Mouse (Mus musculus) spleen, adult 12 weeks (tissue): Measurements from ENCODE around the gene Nosip.
"Not testable (repeated sequence)": the region's sequence is repeated elsewhere in the genome, so short reads cannot be mapped to it uniquely, and the experiment has no call there.

Experiments
- DNase-seq: peaks from one replicate; pipeline ENCODE4 v3.0.0; 2022; ENCODE audit warnings: low spot score

Nosip gene

DNA sequence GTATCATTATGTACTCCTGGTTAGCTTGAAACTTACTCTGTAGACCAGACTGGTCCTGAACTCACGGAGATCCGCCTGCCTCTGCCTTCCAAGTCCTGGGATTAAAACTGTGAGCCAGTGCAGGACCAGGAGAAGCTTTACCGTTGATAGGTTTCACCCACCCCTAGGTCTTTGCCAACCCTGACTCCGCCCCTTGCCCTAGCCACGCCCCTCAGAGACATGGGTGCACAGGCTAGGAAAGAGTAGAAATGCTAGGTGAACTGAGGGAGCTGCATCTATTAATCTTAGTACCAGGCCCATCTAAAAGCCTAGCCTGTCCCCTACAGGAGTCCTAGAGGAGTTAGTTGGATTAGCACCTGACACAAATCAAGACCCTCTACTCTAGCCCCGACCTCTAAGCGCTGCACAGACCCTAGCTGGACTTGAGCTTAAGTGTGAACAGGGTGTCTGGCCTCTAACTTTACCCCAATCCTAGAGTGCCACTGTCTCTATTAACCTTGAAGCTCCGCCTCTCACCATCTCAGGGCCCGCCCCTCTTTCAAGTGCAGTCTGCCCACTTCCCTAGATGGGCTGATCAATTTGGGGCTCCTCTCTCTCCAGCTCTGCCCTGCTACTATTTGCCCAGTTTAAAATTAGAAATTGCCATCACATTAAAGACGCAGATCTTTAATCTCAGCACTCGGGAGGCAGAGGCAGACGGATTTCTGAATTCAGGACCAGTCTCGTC, 28.2 kb downstream of the Nosip start:
- DNase-seq = no peak

DNA sequence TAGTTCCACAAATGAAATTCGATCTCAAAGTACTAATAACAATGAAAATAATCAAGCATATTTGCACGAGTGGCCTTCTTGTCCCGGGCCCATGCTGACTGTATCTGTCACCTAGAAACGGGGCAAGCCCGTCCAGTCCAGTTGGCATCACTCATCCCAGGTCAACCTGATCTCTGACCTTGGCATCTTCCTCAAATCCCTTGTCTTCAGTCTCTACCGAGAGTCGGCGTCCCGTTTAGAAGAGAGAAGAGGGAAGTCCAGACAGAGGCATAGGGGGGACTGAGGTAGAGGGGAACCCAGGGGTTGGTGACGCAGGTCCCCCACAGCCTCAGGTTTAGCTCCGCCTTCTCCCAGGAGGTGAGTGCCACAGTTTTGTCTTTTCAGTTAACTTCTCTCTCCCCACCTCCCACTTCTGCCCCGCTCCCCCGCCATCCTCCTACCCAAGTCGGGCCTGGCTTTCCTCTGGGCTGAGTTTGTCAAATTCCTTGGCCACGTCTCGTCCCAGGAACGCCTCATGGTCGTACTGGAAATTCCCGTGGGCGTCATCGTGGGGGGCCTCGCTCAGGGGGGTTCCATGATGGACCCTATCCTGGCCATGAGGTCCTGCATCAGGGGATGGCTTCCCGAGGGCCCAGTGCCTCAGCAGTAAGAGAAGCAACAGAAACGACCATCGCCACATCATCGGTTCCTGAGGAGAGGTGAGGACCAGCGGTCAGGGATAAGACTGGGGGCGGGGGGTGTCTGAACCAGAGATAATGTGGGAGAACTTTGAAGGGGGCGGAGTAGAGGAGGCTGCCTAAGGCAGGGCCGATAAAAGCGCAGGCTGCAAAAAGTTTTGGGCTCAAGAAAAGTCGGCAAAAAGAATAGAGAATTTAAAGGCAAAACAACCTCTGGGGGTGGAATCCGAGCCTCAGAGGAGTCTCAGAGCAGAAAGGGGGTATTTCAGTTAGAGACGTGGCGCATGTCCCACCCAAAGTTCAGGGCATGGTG, 29.1 kb downstream of the Nosip start:
- no peak for DNase-seq

DNA sequence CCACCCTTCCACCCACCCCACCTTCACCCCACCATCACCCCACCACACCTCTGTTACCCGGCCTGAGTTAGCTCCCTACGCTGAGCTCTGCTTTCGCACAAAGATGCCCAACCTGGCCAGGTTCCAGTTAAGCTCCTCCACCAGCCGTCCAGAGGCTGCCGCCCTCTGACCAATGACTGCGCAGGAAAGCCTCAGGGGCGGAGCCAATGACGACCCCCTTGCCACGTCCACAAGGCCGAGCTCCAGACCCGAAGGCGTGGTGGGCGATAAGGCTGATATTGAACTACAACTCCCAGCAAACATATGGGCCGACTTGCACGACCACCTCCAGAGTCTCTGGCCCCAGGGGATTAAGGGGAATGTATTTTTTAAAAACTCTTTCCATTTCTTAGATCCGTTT, 29.8 kb downstream of the Nosip start, which contains the start of gene Rcn3:
Rcn3 (minus strand) TSS at position 174 of the 400 bp plus-strand sequence.
- no peak for DNase-seq

DNA sequence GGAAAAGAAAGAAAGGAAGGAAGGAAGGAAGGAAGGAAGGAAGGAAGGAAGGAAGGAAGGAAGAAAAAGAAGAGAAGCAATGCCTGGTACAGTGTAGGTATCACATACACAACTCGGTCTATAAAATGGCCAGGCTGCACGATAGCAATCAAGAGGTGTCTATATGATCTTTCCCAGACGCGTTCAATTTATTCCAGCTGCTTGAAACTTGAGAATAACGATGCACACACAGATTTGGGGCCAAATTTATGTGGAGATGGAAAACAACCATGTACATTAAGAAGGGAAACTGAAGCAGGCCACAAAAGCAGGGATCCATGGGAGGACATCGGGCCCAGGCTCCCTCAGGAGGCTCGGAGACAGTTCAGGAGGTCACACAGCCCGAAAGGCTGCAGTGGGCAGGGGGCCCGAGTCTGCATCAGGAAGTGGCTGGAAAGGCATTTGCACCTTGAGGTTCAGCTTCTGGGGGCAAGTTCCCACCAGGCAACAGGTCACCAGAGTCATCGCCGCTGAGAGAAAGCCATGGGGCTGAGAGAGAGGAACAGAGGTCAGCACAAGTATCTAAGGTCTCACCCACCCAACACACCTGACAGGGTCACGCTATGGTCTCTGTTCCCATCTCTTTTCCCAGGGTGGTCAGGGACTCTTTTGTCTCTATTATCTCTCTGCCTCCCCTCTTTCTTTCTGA, 30.7 kb downstream of the Nosip start:
- DNase-seq = no peak

DNA sequence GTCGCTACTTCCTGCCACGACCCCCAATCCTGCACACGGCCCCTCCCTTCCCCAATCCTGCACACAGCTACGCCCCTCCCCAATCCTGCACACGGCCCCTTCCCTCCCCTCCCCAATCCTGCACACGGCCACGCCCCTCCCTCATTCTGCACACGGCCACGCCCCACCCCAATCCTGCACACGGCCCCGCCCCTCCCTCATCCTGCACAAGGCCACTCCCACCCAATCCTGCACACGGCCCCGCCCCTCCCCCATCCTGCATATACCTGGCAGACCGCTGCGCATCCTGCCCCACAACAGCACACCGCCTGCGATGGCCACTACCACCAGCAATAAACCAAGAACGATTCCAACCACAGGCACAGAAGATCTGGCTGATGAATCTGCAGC, 31.3 kb downstream of the Nosip start:
- DNase-seq = no peak

- no peak for DNase-seq
Observed at GRCm38 (mm10) chr7:45094121-45094520, 31.9 kb downstream of the Nosip start.

- no peak for DNase-seq
Observed at GRCm38 (mm10) chr7:45095367-45095766, 33.1 kb downstream of the Nosip start.

DNA sequence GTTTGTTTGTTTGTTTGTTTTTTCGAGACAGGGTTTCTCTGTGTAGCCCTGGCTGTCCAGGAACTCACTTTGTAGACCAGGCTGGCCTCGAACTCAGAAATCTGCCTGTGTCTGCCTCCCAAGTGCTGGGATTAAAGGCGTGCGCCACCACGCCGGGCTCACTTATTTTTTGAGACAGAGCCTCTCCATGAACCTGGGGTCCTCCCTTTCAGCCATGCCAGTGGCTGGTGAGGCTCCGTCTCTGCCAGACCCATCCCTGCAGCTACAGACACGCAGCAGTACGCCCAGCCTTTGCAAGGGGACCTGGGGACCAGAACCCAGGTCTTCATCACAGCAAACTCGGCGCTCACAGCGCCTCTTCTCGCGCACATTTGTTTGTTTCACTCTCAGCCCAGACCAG, 33.7 kb downstream of the Nosip start:
- DNase-seq = not testable (repeated sequence)

- no peak for DNase-seq
Observed at GRCm38 (mm10) chr7:45097479-45097878, 35.2 kb downstream of the Nosip start.

DNA sequence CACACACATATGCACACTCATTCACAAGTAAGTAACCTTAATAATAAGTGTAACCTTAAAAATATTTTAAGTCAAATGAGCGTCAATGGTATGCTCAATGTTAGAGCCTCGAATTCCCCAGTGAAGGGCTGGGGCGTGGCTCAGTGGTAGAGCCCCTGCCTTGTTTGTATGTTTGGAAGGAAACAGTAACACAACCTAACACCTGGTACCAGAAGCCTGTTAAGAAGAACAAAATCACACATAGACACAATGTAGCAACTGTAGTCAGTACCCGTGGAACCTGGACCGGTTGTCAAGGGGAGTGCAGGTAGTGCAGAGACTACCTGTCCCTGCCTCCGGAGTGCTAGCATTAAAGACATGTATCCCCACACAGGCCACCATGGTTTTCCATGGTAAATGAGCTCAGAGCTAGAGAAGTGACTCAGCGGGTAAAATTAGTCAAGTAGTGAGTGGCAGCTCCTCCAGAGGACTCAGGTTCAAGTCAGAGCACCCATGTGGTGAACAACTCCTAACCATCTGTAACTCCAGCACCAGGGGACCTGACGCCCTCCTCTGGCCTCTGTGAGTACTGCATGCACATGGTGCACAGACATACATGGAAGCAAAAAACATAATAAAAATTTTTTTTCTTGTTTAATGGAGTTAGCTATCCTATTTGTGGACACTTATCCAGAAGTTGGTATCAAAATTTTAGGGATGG, 36.5 kb downstream of the Nosip start:
- no peak for DNase-seq

GRCm38 (mm10) chr7:45100046-45100445, 37.8 kb downstream of the Nosip start:
- no peak for DNase-seq

DNA sequence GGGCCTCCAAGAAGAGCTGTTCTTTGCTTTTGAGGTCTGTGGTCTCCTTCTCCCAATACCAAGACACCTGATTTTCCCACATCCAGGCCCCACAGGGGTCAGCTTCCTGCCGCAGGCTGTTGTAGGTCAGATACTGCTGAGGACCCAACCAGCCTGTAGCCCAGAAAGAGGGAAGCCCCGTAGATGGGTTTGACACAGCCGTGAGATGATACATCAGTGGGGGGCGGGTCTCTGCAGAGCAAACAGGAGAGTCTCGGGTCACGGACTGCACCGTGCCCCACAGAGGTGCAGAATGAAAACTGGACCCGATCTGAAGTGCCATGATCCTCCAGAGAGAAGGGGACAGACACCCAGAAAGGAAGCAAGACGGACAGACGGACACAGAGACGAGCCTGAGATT, 40.2 kb downstream of the Nosip start:
- DNase-seq = no peak

DNA sequence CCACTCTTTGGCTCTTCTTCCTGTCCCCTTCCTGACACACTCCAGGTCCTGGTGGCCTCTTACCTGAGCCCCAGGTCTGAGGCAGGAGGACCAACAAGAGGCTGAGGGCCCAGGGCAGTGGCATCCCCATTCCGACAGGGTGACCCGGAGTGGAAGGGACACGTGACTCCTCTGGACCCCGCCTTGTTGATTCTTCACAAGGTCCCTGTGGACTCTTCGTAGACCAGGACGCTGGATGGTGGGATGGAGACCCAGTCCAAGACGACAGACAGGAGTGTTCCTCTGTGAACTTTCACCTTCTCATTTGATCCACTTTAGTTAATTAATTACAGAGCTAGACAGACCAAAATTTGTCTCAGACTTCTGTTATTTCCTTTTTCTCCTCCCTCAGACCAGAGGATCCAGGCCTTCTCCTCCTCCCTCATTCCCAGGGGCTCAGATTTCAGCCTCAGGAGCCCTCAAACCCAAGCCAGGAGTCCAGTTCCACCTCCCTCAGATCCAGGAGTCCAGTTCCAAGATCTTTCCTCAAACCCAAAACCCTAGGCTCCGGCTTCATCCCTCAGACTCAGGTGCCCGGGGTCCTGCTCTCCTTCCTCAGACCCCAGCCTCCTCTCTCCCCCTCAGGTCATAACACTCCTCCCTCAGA, 40.8 kb downstream of the Nosip start:
- no peak for DNase-seq

DNA sequence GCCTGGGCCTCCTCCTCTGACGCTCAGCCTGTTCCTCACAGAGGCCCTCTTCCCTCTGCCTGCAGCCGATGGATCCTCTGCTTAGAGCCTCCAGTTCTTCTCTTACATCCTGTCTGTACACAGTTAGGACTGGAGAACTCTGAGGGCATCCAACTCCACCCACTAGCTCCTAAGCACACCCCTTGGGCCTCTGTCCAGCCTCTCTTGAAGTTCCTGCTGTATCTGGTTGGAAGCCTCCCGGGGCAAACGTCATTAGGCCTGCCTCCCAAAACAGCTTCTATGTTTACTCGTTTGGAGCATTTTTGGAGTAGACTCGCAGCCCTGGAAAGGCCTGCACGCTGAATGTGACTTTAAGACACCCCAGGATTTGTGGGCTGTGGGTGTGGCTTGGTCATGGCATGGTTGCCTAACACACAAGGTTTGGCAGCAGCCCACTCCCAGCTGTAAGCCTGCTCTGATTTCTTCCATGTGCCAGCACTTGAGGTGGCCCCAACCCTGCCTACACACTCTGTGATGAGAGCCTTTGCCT, 41.5 kb downstream of the Nosip start, which contains the start of gene Fcgrt:
Fcgrt (minus strand) TSS at position 200 of the 529 bp plus-strand sequence.
- no peak for DNase-seq

- DNase-seq = no peak
Observed at GRCm38 (mm10) chr7:45104941-45105340, 42.7 kb downstream of the Nosip start.

DNA sequence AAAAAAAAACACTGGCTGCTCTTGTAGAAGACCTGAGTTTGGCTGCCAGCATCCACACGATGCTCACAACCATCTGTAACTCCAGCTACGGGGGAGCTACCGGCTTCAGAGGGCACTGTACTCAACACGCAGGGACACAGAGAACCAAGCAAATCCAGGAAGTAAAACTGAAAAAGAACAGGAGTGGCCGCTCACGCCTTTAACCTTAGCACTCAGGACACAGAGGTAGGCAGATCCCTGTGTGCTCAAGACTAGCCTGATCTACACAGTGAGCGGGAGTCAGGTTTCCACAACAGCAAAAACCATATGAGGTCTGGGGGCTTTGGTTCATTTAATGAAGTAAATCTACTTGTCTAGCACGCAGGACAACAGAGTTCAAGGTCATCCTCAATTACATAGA, 43.3 kb downstream of the Nosip start:
- no peak for DNase-seq

DNA sequence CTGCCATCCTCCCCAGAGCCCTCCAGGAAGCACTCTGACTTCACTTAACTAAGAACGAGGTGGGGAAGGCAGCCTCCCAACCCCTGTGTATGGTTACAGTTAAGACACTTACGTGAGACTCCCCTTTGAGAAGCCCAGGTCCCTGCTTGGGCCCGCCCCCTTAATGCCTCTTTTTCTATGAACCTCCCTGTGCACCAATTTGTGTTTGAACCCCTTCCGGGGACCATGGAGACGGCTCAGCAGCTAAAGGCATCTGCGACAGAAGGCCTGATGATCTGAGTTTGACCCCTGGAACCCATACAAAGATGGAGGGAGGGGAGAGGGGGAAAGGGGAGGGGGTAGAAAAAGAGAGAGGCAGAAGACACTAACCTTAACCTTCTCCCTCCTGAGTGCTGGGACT, 44.2 kb downstream of the Nosip start:
- no peak for DNase-seq

DNA sequence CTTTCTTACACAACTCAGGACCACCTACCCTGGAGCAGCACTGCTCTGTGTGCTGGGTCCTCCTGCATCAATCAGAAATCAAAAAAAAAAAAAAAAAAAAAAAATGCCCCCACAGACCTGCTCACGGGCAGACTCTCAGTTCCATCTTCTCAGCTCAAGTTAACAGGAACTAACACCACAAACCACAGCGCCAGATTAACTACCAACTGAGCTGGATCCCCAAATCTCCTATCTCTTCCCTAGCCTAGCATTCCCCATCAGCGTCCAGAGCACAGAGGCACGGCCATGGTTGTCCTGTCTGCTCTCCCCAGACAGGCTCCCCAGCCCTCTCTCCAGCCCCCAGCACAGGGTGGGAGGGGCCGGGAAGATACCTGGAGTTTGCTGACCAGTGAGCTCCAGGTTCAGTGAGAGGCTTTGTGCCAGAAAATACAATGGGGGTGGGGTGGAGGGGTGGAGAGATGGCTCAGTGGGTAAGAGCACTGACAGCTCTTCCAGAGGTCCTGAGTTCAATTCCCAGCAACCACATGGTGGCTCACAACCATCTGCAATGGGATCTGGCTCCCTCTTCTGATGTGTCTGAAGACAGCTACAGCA, 44.9 kb downstream of the Nosip start:
- no peak for DNase-seq

- not testable (repeated sequence) for DNase-seq
Observed at GRCm38 (mm10) chr7:45110089-45110488, 47.9 kb downstream of the Nosip start.

DNA sequence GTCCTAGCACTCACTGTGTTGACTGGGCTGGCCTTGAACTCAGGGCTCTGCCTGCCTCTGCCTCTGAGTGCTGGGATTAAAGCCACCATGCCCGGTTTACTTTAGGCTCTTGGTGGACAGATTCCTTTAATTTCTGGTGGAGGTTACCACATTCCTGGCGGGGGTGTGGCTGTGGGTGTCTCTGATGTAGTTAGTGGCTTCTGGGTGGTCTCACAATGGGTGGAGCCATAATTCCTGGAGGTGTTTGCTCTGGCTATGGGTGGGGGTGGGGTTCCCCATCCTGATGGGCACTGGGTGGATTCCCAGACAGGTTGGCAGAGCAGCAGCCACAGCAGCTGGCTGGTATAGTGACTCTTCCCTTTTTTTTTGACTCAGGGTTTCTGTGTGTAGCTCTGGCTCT, 49.7 kb downstream of the Nosip start:
- DNase-seq = no peak

DNA sequence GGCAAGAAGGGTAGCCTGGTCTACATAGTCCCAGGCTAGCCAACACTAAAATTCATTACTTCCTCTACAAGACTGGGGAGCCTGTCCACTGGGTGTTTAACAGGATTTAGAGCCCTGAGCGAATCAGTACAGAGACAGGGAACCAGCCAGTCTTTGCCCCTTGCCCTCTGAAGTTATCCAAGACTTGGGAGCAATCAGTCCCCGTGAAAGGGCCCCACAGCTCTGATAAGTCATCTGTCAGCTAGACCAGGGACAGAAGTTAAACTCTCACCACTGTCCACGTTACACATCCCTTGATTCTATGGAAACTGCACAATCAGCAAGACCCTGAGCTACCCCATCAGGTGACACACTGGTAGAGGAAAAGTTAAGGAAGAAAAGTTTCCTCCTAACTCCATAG, 50.3 kb downstream of the Nosip start:
- DNase-seq = no peak
